Mouse (Mus musculus) limb, embryonic 11.5 days (tissue): Measurements from ENCODE around the gene St5. TPM values are rescaled to one million over a fixed set of nuclear protein-coding genes. Genes with fewer than 3 reads are reported as not detected.

Experiments
- ATAC-seq: fragments of 200-750 bp; cut with Nextera tagmentation; 2 replicates; pipeline ENCODE4 v1.8.0; 2017; ENCODE audit warnings: low read depth; ENCODE audit not compliant: insufficient number of reproducible peaks, low FRiP score, low TSS enrichment
- DNase-seq: peaks from one replicate; pipeline ENCODE4 v3.0.0-alpha.2; 2015; ENCODE audit warnings: low spot score
- H3K27ac ChIP-seq: fragments of 300-500 bp; sonication (generic); replicated peaks from 2 replicates; pipeline ENCODE4 v1.5.1; 2014; ENCODE audit warnings: low read depth, mild to moderate bottlenecking, low read length
- H3K27me3 ChIP-seq: fragments of 300-500 bp; sonication (generic); 2 replicates; pipeline ENCODE4 v1.6.1; 2014; ENCODE audit warnings: mild to moderate bottlenecking, low read length, mixed read lengths; ENCODE audit not compliant: control insufficient read depth, insufficient read depth
- H3K36me3 ChIP-seq: fragments of 300-500 bp; sonication (generic); 2 replicates; pipeline ENCODE4 v1.6.1; 2014; ENCODE audit warnings: mild to moderate bottlenecking, low read length, moderate library complexity, mixed read lengths; ENCODE audit not compliant: control insufficient read depth, insufficient read depth
- H3K4me1 ChIP-seq: fragments of 300-500 bp; sonication (generic); 2 replicates; pipeline ENCODE4 v1.6.1; 2014; ENCODE audit warnings: low read length, mixed read lengths; ENCODE audit not compliant: control insufficient read depth, insufficient read depth
- H3K4me2 ChIP-seq: fragments of 300-500 bp; sonication (generic); 2 replicates; pipeline ENCODE4 v1.6.1; 2014; ENCODE audit warnings: low read depth, mild to moderate bottlenecking, moderate library complexity; ENCODE audit not compliant: severe bottlenecking
- H3K4me3 ChIP-seq: fragments of 300-500 bp; sonication (generic); 2 replicates; pipeline ENCODE4 v1.5.1; 2014; ENCODE audit warnings: low read depth, low read length
- H3K9ac ChIP-seq: fragments of 300-500 bp; sonication (generic); 2 replicates; pipeline ENCODE4 v1.6.1; 2014; ENCODE audit warnings: mild to moderate bottlenecking, low read length
- H3K9me3 ChIP-seq: fragments of 300-500 bp; sonication (generic); 2 replicates; pipeline ENCODE4 v1.6.1; 2016; ENCODE audit warnings: low read length; ENCODE audit not compliant: control insufficient read depth
- WGBS: fragments of 180-500 bp; shearing (Covaris S2); extraction: QIAGEN DNeasy Blood & Tissue Kit; methylation state at CpG from one replicate; pipeline ENCODE4 v1.1.7; 2014; 5-methylcytosine and 5-hydroxymethylcytosine counted together
- polyA plus RNA-seq: library from polyadenylated mRNA; unstranded; fragments of >200 nt; fragmentation: Nextera tagmentation; extraction: Ambion mirVana; gene quantifications from 2 replicates; pipeline ENCODE4 v1.2.1, GENCODE M21; 2014

Gene St5
- polyA plus RNA-seq, 1 experiment from 2014 or later: 52.3 TPM

DNA sequence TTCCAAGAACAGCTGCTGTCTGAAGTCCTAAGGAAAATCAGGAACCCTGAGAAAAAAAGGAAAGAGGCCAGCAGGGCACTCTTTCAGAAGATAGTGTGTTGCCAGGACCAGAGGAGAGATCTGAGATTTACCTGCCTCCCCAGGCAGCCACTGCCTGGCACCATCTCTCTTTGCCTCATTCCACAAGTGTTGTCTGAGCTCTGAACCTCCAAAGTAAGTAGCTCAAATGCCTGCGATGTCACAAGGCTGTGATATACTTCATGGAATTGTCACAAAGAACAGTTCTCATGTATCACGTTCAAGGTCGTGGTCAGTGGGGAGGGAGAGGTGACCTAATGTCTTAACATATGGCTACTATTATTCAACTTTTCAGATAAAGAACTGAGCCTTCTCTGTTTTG lies 186.9 kb downstream of the St5 start:
- Histone ChIP-seq H3K27me3 (no peaks in the 10 kb centered on the region), H3K4me1 (0 out of 2 replicates have a peak, but pooled peaks cover 7% of the 10 kb centered on the region), H3K36me3 (peaks cover 4% of the 10 kb centered on the region; the same call in 1 of the 2 replicates), H3K4me2 (no peak overlapping the region), H3K9me3 (no peaks in the 10 kb centered on the region), H3K27ac (no peak overlapping the region), H3K4me3 (no peak overlapping the region), H3K9ac (no peak overlapping the region)
- ATAC-seq (no peak), DNase-seq (no peak)
- 79% methylated on average over 3 of the region's 3 CpGs for WGBS

DNA sequence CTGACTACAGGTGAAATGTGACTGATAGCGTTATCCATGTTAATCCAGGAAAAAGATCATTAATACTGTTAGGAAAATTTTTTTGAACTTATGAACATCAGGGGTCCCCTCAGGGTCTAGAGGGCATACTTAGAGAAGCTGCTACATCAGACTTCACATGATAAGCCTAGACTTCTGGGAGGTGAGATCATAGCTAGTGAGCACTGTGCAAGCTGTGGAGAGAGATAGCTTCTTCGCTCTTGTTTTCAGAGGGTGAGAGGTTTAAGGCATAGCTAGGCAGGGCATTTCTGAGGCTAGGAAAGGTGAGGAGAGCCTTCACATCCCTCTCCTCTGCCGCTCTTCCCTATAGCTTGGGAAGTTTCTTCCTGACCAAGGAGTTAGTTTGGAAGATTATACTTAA lies 191.6 kb downstream of the St5 start:
- Histone ChIP-seq H3K9ac (no peak overlapping the region), H3K4me3 (no peak overlapping the region), H3K27me3 (no peaks in the 10 kb centered on the region), H3K27ac (no peak overlapping the region), H3K4me2 (no peak overlapping the region), H3K4me1 (peaks cover 6% of the 10 kb centered on the region; the same call in 1 of the 2 replicates), H3K36me3 (no peaks in the 10 kb centered on the region), H3K9me3 (no peaks in the 10 kb centered on the region)
- ATAC-seq (no peak), DNase-seq (no peak)
- WGBS: 89% methylated on average over 3 of the region's 3 CpGs

DNA sequence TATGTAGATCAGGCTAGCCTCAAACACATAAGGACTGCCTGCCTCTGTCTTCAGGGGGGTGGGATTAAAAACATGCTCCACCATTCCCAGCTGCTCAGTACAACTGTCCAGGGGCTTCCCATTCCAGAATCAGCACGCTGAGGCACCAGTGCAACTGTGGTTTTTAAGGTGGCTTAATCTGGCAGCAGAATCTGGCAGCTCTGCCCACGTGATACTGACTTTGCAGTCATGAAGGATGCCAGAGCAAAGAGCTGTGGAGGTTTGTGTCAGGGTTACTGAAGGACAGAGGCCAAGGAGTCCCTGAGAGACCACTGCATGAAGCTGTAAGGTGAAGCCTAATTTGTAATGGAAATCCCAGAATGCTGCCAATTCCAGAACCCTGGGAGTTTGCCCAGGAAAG lies 192.6 kb downstream of the St5 start:
- ATAC-seq: no peak
- Histone ChIP-seq H3K27ac (no peak overlapping the region), H3K4me2 (no peak overlapping the region), H3K4me3 (no peak overlapping the region), H3K36me3 (no peaks in the 10 kb centered on the region), H3K27me3 (no peaks in the 10 kb centered on the region), H3K9ac (no peak overlapping the region), H3K4me1 (peaks cover 6% of the 10 kb centered on the region; the same call in 1 of the 2 replicates), H3K9me3 (no peaks in the 10 kb centered on the region)
- DNase-seq: no peak
- 67% methylated on average over 2 of the region's 2 CpGs for WGBS

DNA sequence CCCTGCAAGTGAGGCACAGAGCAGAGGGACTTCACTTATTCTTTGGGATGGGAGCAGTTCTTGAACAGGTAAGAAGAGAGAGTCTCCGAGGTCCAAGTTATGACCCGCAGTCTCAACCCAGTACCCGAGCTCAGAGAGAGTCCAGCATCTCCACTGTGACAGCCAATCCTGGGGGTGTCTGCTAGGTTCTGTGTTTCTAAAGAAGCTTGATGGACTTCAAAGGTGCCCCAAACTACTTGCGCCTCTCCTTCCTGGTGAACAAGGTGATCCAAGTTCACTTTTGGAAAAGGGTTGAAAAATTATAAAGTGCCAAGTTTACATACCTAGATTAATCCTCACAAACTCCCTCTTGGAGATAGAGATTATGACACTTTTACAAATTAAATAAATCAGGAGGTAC lies 195.4 kb downstream of the St5 start, which contains the start of gene Trim66:
Trim66 (minus strand) TSS at position 101 of the 400 bp plus-strand sequence.
- DNase-seq (no peak), ATAC-seq (no peak)
- no peak within 1 kb of the TSS for H3K4me3 ChIP-seq
- no peaks in the 10 kb centered on the region for H3K27me3 ChIP-seq
- H3K9ac ChIP-seq: no peak within 1 kb of the TSS; the same call in 1 of the 2 replicates
- H3K4me1 ChIP-seq: peaks cover 6% of the 10 kb centered on the region; the same call in 1 of the 2 replicates
- no peaks in the 10 kb centered on the region for H3K36me3 ChIP-seq
- H3K27ac ChIP-seq: no peak within 1 kb of the TSS
- H3K9me3 ChIP-seq: no peaks in the 10 kb centered on the region
- WGBS: 89% methylated on average over 4 of the region's 4 CpGs
- no peak within 1 kb of the TSS for H3K4me2 ChIP-seq

DNA sequence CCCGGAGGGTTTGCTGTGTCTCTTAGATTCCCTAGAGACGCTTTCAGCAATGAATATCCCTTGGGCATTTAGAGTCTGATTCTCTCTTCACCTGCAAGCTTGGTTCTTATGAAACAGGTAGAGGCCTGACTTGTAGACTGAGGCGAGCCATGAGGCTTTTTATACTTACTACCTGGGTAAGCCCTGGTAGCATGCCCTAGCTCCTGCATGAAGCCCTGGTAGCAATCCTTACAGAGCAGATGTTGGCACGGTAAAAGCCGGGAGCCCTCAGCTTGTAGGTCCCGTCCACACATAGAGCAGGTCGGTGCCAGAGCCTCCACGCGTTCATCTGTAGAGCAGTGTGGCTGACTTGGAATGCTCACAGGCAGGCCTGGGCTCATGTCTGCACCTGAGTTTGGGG lies 195.8 kb downstream of the St5 start:
- Histone ChIP-seq H3K9me3 (no peaks in the 10 kb centered on the region), H3K36me3 (no peaks in the 10 kb centered on the region), H3K4me3 (no peak overlapping the region), H3K4me2 (no peak overlapping the region), H3K27ac (no peak overlapping the region), H3K27me3 (no peaks in the 10 kb centered on the region), H3K9ac (no peak overlapping the region), H3K4me1 (peaks cover 6% of the 10 kb centered on the region; the same call in 1 of the 2 replicates)
- no peak for ATAC-seq
- no peak for DNase-seq
- 40% methylated on average over 9 of the region's 9 CpGs for WGBS

DNA sequence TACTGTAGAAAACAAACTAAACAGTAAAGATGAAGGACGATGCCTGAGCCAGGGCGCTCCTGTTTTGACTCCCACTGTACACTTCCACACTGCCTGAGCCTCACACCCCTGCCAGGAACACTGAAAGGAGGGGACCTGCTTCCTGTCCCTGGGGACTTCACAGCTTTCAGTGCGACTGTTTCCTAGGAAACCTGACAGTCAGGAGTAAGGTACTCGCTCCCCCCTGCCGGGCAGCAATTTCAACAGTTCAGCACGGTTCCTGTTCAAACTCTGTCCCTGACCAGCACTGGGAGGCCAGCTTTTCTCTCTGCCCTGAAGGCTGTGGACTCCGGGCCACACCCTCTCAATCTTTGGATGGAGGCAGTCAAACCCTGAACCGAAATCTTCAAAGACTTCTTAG lies 196.3 kb downstream of the St5 start:
- no peaks in the 10 kb centered on the region for H3K36me3 ChIP-seq
- H3K4me2 ChIP-seq: no peak overlapping the region
- no peak overlapping the region for H3K4me3 ChIP-seq
- H3K27me3 ChIP-seq: no peaks in the 10 kb centered on the region
- H3K9me3 ChIP-seq: no peaks in the 10 kb centered on the region
- no peak overlapping the region for H3K27ac ChIP-seq
- ATAC-seq (peak; percentile 31; the same call in 1 of the 2 replicates), DNase-seq (peak; percentile 60)
- H3K9ac ChIP-seq: no peak overlapping the region; the same call in 1 of the 2 replicates
- H3K4me1 ChIP-seq: peaks cover 6% of the 10 kb centered on the region; the same call in 1 of the 2 replicates
- 4% methylated on average over 8 of the region's 8 CpGs for WGBS

DNA sequence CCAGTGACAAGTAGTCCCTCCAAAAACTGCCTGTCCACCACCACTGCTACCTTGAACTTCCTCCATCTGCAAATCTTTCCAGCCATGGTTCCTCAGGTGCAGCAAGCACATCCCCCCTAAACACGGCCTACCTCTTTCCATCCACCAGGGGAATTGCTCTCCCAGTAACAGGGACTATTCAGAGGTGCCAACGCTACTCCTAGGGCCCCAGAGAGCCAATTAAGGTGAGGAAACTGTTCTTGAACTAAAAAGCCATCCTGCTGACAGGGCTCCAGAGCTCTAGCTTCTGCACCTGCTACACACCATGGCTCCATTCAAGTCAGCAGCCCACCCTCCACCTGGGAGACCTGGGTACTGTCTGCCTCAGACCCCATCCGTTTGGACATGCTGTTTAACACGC lies 205.9 kb downstream of the St5 start:
- Histone ChIP-seq H3K27ac (no peak overlapping the region), H3K9me3 (no peaks in the 10 kb centered on the region), H3K4me2 (no peak overlapping the region), H3K4me3 (no peak overlapping the region), H3K27me3 (peaks cover 9% of the 10 kb centered on the region; the same call in 1 of the 2 replicates), H3K9ac (no peak overlapping the region), H3K4me1 (peaks cover 4% of the 10 kb centered on the region; the same call in 1 of the 2 replicates), H3K36me3 (no peaks in the 10 kb centered on the region)
- DNase-seq (no peak), ATAC-seq (no peak)
- WGBS: 52% methylated on average over 4 of the region's 4 CpGs

DNA sequence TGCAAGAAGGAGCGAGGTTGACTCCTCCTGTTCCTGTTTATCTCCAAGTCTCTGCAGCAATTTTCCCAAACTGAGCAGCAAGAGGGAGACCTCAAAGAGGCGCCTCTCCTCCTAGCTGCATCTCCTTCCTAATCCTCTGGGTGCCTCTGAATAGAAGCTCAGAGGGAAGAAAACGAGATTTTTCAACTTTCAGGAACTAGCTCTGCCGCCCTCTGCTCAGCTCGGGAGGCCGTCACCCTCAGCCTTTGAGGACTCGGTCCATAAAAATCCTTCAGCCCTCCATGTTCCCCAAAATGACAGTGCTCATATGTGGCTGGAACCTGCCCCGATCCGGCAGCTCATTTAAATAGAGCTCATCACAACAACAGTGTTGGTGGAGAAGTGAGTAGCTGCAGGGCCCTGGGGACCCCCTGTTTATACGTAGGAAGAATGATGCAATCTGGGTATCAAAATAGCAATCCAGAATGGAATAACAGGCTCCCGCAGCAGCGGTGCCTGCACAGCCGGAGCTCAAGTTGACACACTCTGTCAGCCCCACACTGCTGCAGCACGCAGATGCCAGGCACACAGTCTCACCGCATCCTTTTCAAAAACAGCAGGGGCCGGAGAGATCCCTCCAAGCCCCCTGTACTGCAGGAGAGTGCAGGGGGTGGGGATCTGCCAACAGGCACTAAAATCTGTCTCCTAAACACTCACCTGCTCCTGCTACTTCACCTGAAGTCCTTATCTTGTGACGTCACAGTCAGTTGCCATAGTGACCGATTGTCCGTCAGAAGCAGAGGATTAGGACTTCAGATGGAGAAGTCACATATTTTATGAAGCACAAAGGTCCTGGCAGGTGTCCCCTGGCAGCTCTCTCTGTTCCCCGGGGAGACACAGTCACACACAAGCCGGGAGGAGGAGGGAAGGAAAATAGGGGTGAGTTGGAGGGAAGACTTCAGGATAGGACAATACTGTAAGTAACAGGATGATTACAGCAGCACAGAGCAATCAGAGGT lies 209.8 kb downstream of the St5 start:
- 14% methylated on average over 21 of the region's 21 CpGs for WGBS
- Histone ChIP-seq H3K9ac (no peak overlapping the region), H3K4me2 (peak overlapping the region; percentile 17; the same call in 1 of the 2 replicates), H3K36me3 (no peaks in the 10 kb centered on the region), H3K4me1 (peaks cover 4% of the 10 kb centered on the region; the same call in 1 of the 2 replicates), H3K27me3 (peaks cover 9% of the 10 kb centered on the region; the same call in 1 of the 2 replicates), H3K9me3 (no peaks in the 10 kb centered on the region), H3K4me3 (no peak overlapping the region), H3K27ac (no peak overlapping the region)
- peak; percentile 29 for DNase-seq
- no peak for ATAC-seq
